Mouse (Mus musculus): ENCODE measurements around the gene Gm4981. TPM values are rescaled to one million over a fixed set of nuclear protein-coding genes. Genes with fewer than 3 reads are reported as not detected.
"Not testable (repeated sequence)": the region's sequence is repeated elsewhere in the genome, so short reads cannot be mapped to it uniquely, and the experiment has no call there.

The Gm4981 gene
- total RNA-seq, 4 experiments from 2014 or later: not detected

DNA sequence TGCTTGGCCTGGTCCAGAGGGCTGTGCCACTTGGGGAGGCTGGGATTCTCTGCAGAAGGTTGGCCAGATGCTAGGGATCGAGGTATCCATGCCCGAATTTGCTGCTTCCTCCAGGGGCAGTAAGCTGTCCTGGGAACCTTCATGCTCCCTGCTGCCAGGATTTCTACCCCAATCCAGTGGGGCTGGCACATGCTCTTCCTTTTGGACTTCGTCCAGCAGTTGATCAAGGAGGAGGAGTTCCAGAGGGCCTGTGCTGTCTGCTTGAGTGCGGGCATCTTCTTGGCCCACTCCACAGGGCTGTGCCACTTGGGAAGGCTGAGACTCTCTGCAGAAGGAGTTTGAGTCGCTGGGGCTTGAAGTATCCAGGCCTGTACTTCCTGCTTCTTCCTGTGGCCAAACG lies 13.3 kb downstream of the Gm4981 start:
- not testable (repeated sequence) for DNase-seq (ENCODE audit: low spot score in 2 of 2)

DNA sequence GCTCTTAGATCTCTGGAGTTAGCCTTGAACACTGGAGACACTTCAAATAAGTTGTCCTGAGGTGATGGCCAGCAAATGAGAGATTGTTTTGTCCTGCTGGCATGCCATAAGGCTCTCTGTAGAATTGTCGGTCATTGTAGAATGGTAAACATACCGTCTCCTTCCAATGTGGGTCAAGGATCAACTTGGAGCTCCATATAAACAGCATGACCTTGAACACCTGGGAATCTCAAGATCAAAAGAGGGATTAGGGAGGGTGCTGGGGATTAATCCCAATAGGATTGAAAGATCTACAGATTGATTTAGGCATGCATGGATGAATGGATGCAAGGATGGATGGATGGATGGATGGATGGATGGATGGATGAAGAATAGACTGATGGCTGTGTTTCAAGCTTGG lies 14.9 kb downstream of the Gm4981 start:
- DNase-seq (ENCODE audit: low spot score in 2 of 2): peak in 1 of 2 experiments; percentile 50

DNA sequence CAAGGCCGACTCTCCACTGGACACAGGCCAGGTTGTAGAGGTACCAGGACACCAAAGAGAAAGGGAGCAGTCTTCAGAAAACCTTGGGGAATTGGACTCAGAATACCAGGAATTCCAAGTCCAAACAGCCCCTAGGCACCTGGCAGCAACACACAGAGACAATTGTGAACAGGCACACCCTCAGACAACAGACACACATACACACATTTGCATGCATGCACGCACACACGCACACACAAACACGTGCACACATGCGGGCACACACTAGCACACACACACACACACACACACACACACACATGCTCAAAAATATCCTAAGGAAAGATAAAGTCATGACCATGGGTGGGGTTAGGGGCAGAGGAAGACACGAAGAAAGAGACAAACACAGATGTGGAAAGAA lies 15.8 kb downstream of the Gm4981 start:
- DNase-seq (ENCODE audit: low spot score in 2 of 2): no peak

DNA sequence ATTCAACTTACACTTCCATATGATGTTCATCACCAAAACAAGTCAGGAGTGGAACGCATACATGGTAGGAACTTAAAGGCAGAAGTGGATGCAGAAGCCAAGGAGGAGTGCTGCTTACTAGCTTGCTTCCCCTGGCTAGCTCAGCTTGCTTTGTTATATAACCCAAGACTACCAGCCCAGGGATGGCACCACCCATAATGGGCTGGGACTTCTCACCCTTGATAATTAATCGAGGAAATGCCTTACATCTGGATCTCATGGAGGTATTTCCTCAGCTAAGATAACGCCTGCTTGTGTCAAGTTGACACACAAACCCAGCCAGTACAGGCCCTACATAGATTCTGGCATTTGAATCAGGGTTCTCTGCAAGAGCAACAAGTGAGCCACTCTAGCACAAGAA lies 19.1 kb downstream of the Gm4981 start:
- DNase-seq (ENCODE audit: low spot score in 2 of 2): no peak

DNA sequence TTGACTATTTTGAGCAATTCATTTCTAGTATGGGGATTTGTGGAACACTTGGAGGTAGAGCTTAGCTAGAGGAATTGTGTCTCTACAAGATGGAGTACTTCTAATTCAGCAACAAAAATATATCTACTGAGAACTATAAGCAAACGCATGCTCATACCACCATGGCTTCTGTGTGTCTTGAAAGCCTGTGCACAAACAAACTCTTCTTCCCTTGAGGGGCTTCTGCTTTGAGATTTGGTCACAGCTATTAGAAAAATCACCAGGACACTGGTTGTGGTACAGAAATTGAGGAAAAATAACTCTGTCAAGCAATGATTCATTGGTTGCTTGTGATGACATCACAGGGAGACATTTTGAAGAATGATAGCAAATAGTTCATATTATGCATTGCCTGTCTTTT lies 21.1 kb downstream of the Gm4981 start:
- DNase-seq (ENCODE audit: low spot score in 2 of 2): no peak

DNA sequence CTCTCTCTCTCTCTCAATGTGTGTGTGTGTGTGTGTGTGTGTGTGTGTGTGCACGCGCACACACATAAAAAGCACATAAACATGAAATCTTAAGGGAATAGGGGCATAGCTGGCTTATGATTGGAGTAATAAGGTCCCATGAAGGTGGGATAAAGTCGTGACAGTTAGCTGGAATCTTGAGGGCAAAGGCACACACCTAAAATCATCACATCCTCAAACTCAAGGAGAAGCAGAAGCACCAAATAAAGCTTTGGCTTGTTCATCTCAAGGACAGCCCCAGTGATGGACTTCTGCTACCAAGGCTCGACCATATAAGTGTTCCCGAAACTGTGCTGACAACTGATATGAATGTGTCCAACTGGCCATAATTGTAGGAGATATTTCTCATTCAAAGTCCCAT lies 21.6 kb downstream of the Gm4981 start:
- DNase-seq (ENCODE audit: low spot score in 2 of 2): no peak

DNA sequence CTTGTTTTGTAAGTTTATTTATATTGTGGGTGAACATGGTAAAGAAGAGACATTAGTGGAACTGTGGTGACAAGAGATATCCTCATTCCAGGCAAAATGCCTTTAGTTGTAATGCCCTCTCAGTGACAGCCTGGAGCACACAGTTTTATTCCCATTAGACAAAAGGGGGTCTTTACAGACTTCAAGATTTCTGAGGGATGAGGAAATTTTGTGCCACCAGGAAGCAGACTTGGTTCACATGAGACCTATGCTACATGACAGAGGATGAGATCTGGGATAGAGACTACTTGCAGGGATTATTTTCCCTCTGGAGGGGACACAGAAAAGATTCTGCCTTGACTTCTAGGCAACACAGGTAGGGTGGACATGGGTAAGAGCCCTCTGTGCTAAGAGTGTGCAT lies 22.0 kb downstream of the Gm4981 start:
- no peak for DNase-seq (ENCODE audit: low spot score in 2 of 2)

DNA sequence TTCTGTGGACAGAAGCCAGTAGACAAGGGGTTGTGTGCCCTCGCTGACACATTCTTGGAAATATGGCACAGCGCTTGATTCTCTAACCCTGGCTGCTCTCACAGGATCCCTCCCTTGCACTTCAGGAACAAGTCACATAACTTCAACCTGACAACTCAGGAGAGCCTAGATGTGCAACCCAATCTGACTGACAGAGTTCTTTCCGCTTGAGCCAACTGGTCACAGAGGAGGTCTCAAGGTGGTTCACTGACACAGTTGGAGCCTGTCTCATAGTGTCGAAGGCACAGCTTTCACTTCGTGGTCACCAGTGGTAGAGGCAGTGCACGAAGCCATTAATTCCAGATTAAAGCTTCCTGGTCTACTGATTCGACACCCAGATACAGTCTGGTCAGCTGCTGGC lies 24.3 kb downstream of the Gm4981 start:
- DNase-seq (ENCODE audit: low spot score in 2 of 2): no peak

DNA sequence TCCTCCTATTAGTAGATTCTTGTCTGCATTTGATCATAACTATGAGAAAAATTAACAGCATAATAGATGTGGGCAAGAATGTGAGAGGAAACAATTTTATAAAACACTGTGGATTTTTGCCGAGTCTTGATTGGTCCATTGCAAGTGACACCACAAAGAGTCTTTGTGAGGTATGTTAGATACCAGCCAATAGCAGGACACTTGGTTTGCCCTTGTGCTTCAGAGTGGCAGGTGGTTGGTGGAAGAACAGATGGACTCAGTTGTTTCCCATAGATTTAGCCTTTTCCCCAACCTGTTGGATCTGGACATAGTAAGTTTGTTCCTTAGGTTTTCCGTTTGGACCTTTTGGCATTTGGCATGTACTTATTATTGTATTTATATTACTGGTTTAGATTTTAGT lies 25.3 kb downstream of the Gm4981 start:
- DNase-seq (ENCODE audit: low spot score in 2 of 2): no peak

DNA sequence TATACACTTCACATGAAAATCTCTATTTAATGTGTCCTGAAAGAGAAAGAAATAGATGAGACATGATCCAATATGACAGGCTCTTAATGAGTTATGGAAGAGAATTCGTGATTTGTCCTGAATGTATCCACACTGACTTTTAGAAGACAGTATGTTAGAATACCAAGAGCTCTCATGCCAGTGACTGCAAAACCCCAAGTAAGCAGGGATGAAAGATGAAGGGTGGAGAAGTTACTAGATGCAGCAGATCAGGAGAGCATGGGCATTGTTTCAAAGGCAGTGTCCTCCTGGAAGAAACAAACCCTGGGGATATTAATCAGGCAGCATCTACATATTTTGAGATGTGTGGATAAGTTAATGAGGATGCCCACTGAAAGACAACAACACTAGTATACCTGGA lies 26.0 kb downstream of the Gm4981 start:
- DNase-seq (ENCODE audit: low spot score in 2 of 2): no peak

DNA sequence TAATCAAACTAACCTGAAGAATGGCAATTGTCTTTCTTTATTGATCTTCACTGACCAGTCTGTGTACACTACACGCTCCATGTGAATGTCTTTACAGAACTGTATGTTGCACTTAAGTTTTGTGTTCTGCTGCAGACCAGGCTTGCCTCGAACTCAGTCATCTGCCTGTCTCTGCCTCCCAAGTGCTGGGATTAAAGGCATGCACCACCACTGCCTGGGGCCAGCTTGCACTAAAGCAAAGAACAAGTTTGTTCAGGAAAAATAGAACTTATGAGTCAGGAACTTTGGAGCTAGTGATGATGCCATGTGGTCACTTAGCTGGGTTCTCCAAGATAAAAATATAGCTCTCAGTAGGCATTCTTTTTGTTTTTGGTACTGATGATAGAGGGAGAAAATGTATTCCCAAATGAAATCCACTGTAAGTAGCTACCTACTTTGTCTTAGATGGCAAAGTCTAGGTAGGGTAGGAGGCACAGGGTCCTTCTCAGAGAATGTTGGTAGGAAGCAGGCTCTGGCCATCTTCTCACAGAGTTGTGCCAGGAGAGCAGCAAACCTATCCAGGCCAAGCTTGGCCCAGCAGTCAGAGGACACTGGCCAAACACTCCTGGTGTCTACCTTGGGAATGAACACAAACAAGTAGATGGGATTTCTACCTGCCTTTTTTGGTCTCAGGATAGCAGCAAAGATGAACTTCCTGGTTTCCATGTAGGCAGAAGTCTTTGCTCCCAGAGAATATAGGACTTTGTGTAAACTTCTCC lies 26.6 kb downstream of the Gm4981 start:
- DNase-seq (ENCODE audit: low spot score in 2 of 2): no peak

DNA sequence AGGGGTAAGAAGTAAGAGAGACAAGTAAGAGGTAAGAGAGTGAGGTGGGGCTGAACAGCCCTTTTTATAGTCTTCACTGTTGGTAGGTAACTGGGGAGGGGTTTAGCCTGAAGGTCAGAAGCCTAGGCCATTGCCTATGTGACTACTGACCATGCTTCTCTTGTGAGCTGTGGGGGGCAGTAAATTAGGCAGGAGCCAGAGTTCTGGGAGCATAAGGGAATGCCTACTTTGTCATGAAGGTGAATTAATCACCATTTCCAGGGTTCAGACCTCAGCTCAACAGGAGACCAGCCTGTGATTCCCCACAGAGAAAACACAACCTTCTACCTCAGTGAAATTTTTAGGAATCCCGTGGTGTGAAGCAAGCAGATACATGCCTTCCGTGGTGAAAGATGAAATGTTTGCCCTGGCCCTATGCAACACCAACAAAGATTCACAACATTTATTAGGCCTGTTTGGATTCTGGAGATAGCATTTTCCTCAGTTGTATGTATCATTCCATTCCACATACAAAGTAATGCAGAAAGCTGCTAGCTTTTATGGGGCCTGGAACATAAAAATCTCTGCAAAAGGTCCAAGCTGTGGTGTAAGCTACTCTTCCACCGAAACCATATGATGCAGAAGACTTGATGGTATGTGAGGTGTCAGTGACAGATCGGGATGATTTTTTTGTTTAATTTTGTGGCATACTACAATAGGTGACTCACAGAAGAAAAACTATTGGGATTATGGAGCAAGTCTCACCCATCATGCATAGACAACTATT lies 29.7 kb downstream of the Gm4981 start:
- DNase-seq (ENCODE audit: low spot score in 2 of 2): no peak

DNA sequence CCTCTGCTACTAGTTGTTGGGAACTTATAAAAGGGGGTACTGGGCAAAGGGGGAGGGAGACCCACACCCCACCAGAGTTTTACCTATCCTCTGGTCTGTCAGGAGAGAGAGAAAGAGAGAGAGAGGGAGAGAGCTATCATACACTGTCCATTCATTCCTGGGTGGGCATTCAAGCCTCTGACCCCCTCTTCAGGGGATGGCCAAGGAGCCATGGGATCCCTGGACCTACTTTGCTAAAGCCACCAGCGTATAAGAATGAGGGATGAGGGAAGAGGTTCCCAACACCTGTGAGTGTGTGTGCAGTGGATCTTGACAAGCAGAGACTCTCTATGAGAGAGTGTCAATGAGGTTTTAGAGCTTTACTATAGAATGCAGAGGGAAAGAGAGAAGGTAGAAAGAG lies 30.5 kb downstream of the Gm4981 start:
- DNase-seq (ENCODE audit: low spot score in 2 of 2): no peak

Other genes starting within 250 kb of the Gm4981 start
- gene AW822073, start 11.8 kb downstream of the Gm4981 start, total RNA-seq (2022): not detected
- gene Duxf3, start 4.0 kb downstream of the Gm4981 start, total RNA-seq (2022): not detected
- gene Gcc2, start 18.8 kb upstream of the Gm4981 start, total RNA-seq (2022): 10 to 100 TPM; 23.7 to 39.7 (median 29.2) TPM
- 10 to 100 TPM; 38.1 to 48.6 (median 44.4) TPM for gene Lims1, start 86.8 kb upstream of the Gm4981 start, total RNA-seq (2022)
- 10 to 100 TPM; 46.3 to 53.8 (median 47.4) TPM for gene Ranbp2, start 210.2 kb upstream of the Gm4981 start, total RNA-seq (2022)